Mouse (Mus musculus): ENCODE measurements around the gene Pde10a.

- TF ChIP-seq CTCF (IDR thresholded peaks at IDR 0.05; ENCODE audit: low read depth) = no peak
- TF ChIP-seq EP300 (IDR thresholded peaks at IDR 0.05; ENCODE audit: low read depth) = no peak
Measured at GRCm38 (mm10) chr17:8728646-8729045, 203.5 kb downstream of the Pde10a start.

All from heart, postnatal 0 days (tissue).